Mouse (Mus musculus): ENCODE measurements around the gene Cript. TPM values are rescaled to one million over a fixed set of nuclear protein-coding genes. Genes with fewer than 3 reads are reported as not detected.
"Not testable (repeated sequence)": the region's sequence is repeated elsewhere in the genome, so short reads cannot be mapped to it uniquely, and the experiment has no call there.

The Cript gene
- total RNA-seq, 1 experiment = 35.4 TPM

- Histone ChIP-seq H3K27ac (ENCODE audit: insufficient read depth, low read depth, low read length, poor library complexity, severe bottlenecking) (no peak overlapping the region), H3K4me3 (ENCODE audit: insufficient read depth in 1 of 2, low read depth in 1 of 2, low read length in 2 of 2, poor library complexity in 1 of 2, severe bottlenecking in 1 of 2) (no peak overlapping the region), H3K9ac (ENCODE audit: insufficient read depth, low read depth, low read length, poor library complexity, severe bottlenecking) (no peak overlapping the region), H3K4me1 (ENCODE audit: control insufficient read depth in 2 of 2, insufficient read depth in 2 of 2, low read length in 2 of 2, poor library complexity in 1 of 2) (no peaks in the 10 kb centered on the region), H3K9me3 (ENCODE audit: control insufficient read depth, insufficient read depth, low read depth, low read length) (no peaks in the 10 kb centered on the region), H3K36me3 (ENCODE audit: control insufficient read depth, insufficient read depth, low read length, poor library complexity, severe bottlenecking) (no peaks in the 10 kb centered on the region)
- in situ Hi-C loops (cut with MboI; ENCODE audit: low sequenced_read_pairs in 2 of 2, unreplicated experiment in 2 of 2) = no loop called here
- TF ChIP-seq HCFC1 (IDR thresholded peaks at IDR 0.05; ENCODE audit: borderline replicate concordance, insufficient read depth, low read length) = no peak
- no peak for TF ChIP-seq MAFK (IDR thresholded peaks at IDR 0.05; ENCODE audit: insufficient read depth, low read depth, low read length)
- TF ChIP-seq CHD2 (IDR thresholded peaks at IDR 0.05; ENCODE audit: low read depth, low read length) = no peak
- no peak for TF ChIP-seq ZNF384 (IDR thresholded peaks at IDR 0.05; ENCODE audit: low read depth, low read length)
- TF ChIP-seq ZC3H11A (IDR thresholded peaks at IDR 0.05; ENCODE audit: borderline replicate concordance, low read depth, low read length) = no peak
- no peak for DNase-seq (ENCODE audit: low read depth, low spot score)
Observed at GRCm38 (mm10) chr17:87068997-87069396, 43.6 kb downstream of the Cript start.

- H3K4me1 ChIP-seq (ENCODE audit: control insufficient read depth in 2 of 2, insufficient read depth in 2 of 2, low read length in 2 of 2, poor library complexity in 1 of 2); H3K36me3 ChIP-seq (ENCODE audit: control insufficient read depth, insufficient read depth, low read length, poor library complexity, severe bottlenecking); H3K4me3 ChIP-seq (ENCODE audit: insufficient read depth in 1 of 2, low read depth in 1 of 2, low read length in 2 of 2, poor library complexity in 1 of 2, severe bottlenecking in 1 of 2); H3K27ac ChIP-seq (ENCODE audit: insufficient read depth, low read depth, low read length, poor library complexity, severe bottlenecking); DNase-seq (ENCODE audit: low read depth, low spot score); H3K9me3 ChIP-seq (ENCODE audit: control insufficient read depth, insufficient read depth, low read depth, low read length); in situ Hi-C loops (cut with MboI; ENCODE audit: low sequenced_read_pairs in 2 of 2, unreplicated experiment in 2 of 2); H3K9ac ChIP-seq (ENCODE audit: insufficient read depth, low read depth, low read length, poor library complexity, severe bottlenecking): not testable (repeated sequence)
Observed at GRCm38 (mm10) chr17:87072183-87072582, 46.8 kb downstream of the Cript start.

GRCm38 (mm10) chr17:87072766-87073440 is 47.6 kb downstream of the Cript start:
- no peak for DNase-seq (ENCODE audit: low read depth, low spot score)
- no peaks in the 10 kb centered on the region for H3K4me1 ChIP-seq (ENCODE audit: control insufficient read depth in 2 of 2, insufficient read depth in 2 of 2, low read length in 2 of 2, poor library complexity in 1 of 2)
- in situ Hi-C loops (cut with MboI; ENCODE audit: low sequenced_read_pairs in 2 of 2, unreplicated experiment in 2 of 2) = no loop called here
- H3K9me3 ChIP-seq (ENCODE audit: control insufficient read depth, insufficient read depth, low read depth, low read length) = no peaks in the 10 kb centered on the region
- H3K4me3 ChIP-seq (ENCODE audit: insufficient read depth in 1 of 2, low read depth in 1 of 2, low read length in 2 of 2, poor library complexity in 1 of 2, severe bottlenecking in 1 of 2) = no peak overlapping the region
- TF ChIP-seq HCFC1 (IDR thresholded peaks at IDR 0.05; ENCODE audit: borderline replicate concordance, insufficient read depth, low read length) = no peak
- TF ChIP-seq CHD2 (IDR thresholded peaks at IDR 0.05; ENCODE audit: low read depth, low read length) = no peak
- no peak for TF ChIP-seq ZNF384 (IDR thresholded peaks at IDR 0.05; ENCODE audit: low read depth, low read length)
- no peak for TF ChIP-seq ZC3H11A (IDR thresholded peaks at IDR 0.05; ENCODE audit: borderline replicate concordance, low read depth, low read length)
- TF ChIP-seq MAFK (IDR thresholded peaks at IDR 0.05; ENCODE audit: insufficient read depth, low read depth, low read length) = no peak
- H3K27ac ChIP-seq (ENCODE audit: insufficient read depth, low read depth, low read length, poor library complexity, severe bottlenecking) = no peak overlapping the region
- no peak overlapping the region for H3K9ac ChIP-seq (ENCODE audit: insufficient read depth, low read depth, low read length, poor library complexity, severe bottlenecking)
- no peaks in the 10 kb centered on the region for H3K36me3 ChIP-seq (ENCODE audit: control insufficient read depth, insufficient read depth, low read length, poor library complexity, severe bottlenecking)

- H3K4me1 ChIP-seq (ENCODE audit: control insufficient read depth in 2 of 2, insufficient read depth in 2 of 2, low read length in 2 of 2, poor library complexity in 1 of 2) = no peaks in the 10 kb centered on the region
- no peak overlapping the region for H3K9ac ChIP-seq (ENCODE audit: insufficient read depth, low read depth, low read length, poor library complexity, severe bottlenecking)
- TF ChIP-seq CHD2 (IDR thresholded peaks at IDR 0.05; ENCODE audit: low read depth, low read length) (no peak), ZC3H11A (IDR thresholded peaks at IDR 0.05; ENCODE audit: borderline replicate concordance, low read depth, low read length) (no peak), MAFK (IDR thresholded peaks at IDR 0.05; ENCODE audit: insufficient read depth, low read depth, low read length) (no peak), HCFC1 (IDR thresholded peaks at IDR 0.05; ENCODE audit: borderline replicate concordance, insufficient read depth, low read length) (no peak), ZNF384 (IDR thresholded peaks at IDR 0.05; ENCODE audit: low read depth, low read length) (no peak)
- DNase-seq (ENCODE audit: low read depth, low spot score) = no peak
- H3K9me3 ChIP-seq (ENCODE audit: control insufficient read depth, insufficient read depth, low read depth, low read length) = no peaks in the 10 kb centered on the region
- H3K27ac ChIP-seq (ENCODE audit: insufficient read depth, low read depth, low read length, poor library complexity, severe bottlenecking) = no peak overlapping the region
- H3K36me3 ChIP-seq (ENCODE audit: control insufficient read depth, insufficient read depth, low read length, poor library complexity, severe bottlenecking) = no peaks in the 10 kb centered on the region
- no peak overlapping the region for H3K4me3 ChIP-seq (ENCODE audit: insufficient read depth in 1 of 2, low read depth in 1 of 2, low read length in 2 of 2, poor library complexity in 1 of 2, severe bottlenecking in 1 of 2)
- in situ Hi-C loops (cut with MboI; ENCODE audit: low sequenced_read_pairs in 2 of 2, unreplicated experiment in 2 of 2) = no loop called here
Observed at GRCm38 (mm10) chr17:87073470-87073869, 48.1 kb downstream of the Cript start.

GRCm38 (mm10) chr17:87078217-87078616 is 52.9 kb downstream of the Cript start:
- H3K9me3 ChIP-seq (ENCODE audit: control insufficient read depth, insufficient read depth, low read depth, low read length); H3K36me3 ChIP-seq (ENCODE audit: control insufficient read depth, insufficient read depth, low read length, poor library complexity, severe bottlenecking); H3K4me1 ChIP-seq (ENCODE audit: control insufficient read depth in 2 of 2, insufficient read depth in 2 of 2, low read length in 2 of 2, poor library complexity in 1 of 2); in situ Hi-C loops (cut with MboI; ENCODE audit: low sequenced_read_pairs in 2 of 2, unreplicated experiment in 2 of 2); H3K9ac ChIP-seq (ENCODE audit: insufficient read depth, low read depth, low read length, poor library complexity, severe bottlenecking); H3K4me3 ChIP-seq (ENCODE audit: insufficient read depth in 1 of 2, low read depth in 1 of 2, low read length in 2 of 2, poor library complexity in 1 of 2, severe bottlenecking in 1 of 2); H3K27ac ChIP-seq (ENCODE audit: insufficient read depth, low read depth, low read length, poor library complexity, severe bottlenecking); DNase-seq (ENCODE audit: low read depth, low spot score): not testable (repeated sequence)

Data from ES-E14 (cell line).